In genomic region chr7:102209756-102210721, GRCm38 (mm10) we compare ENCODE assay signal across 8 mouse cellular contexts. TPM values are rescaled to one million over a fixed set of nuclear protein-coding genes. Genes with fewer than 3 reads are reported as not detected.
DNase-seq lines count a peak whose midpoint lies in the region; ATAC-seq lines count a peak whose summit lies in the region.

TSS of gene Nup98 (minus strand) at chr7:102210176.
TSS of gene Pgap2 (plus strand) at chr7:102210208.

- H3K4me2 ChIP-seq in kidney, embryonic 15.5 days, result peak within 1 kb of the TSS; percentile 72

- H3K27me3 ChIP-seq in heart, embryonic 10.5 days (ENCODE audit: insufficient read depth, poor library complexity, severe bottlenecking), result no peaks in the 10 kb centered on the region
- H3K27me3 ChIP-seq in kidney, embryonic 15.5 days, result no peaks in the 10 kb centered on the region

- peak within 1 kb of the TSS; percentile 89 for H3K9ac ChIP-seq in kidney, embryonic 15.5 days

- H3K9me3 ChIP-seq in heart, embryonic 10.5 days, result no peaks in the 10 kb centered on the region
- H3K9me3 ChIP-seq in kidney, embryonic 15.5 days (replicated peaks), result no peaks in the 10 kb centered on the region

- peak within 1 kb of the TSS; percentile 98 for H3K27ac ChIP-seq in heart, embryonic 10.5 days
- peak within 1 kb of the TSS; percentile 95 for H3K27ac ChIP-seq in kidney, embryonic 15.5 days

- peak; percentile 93 for ATAC-seq in erythroblast, adult 5-6 weeks (replicated peaks; ENCODE audit: low FRiP score, poor library complexity, severe bottlenecking)
- ATAC-seq in kidney, embryonic 15.5 days (replicated peaks; ENCODE audit: low FRiP score), result peak; percentile 99
- peak; percentile 98 for ATAC-seq in monocyte, adult 5-6 weeks (replicated peaks; ENCODE audit: insufficient number of reproducible peaks, low FRiP score, low TSS enrichment, poor library complexity, severe bottlenecking)

- peak; percentile 99 for DNase-seq in B cell, adult 2 months
- peak; percentile 100 for DNase-seq in brain, adult 2 months (ENCODE audit: low read depth, low spot score)
- DNase-seq in heart, embryonic 10.5 days (ENCODE audit: low spot score), result peak; percentile 100
- peak; percentile 99 for DNase-seq in liver
- DNase-seq in spleen, postnatal 4 days (ENCODE audit: low spot score in 2 of 2), result peak; percentile 98

- WGBS in heart, embryonic 10.5 days, result under 1% methylated on average over 82 of the region's 87 CpGs
- under 1% methylated on average over 75 of the region's 87 CpGs for WGBS in kidney, embryonic 15.5 days

- peak within 1 kb of the TSS; percentile 79 for H3K4me3 ChIP-seq in heart, embryonic 10.5 days
- peak within 1 kb of the TSS; percentile 94 for H3K4me3 ChIP-seq in kidney, embryonic 15.5 days (replicated peaks)

- H3K36me3 ChIP-seq in heart, embryonic 10.5 days, result no peaks in the 10 kb centered on the region
- H3K36me3 ChIP-seq in kidney, embryonic 15.5 days, result 0 out of 2 replicates have a peak, but pooled peaks cover 3% of the 10 kb centered on the region

- peaks cover 14% of the 10 kb centered on the region for H3K4me1 ChIP-seq in heart, embryonic 10.5 days
- H3K4me1 ChIP-seq in kidney, embryonic 15.5 days, result peaks cover 18% of the 10 kb centered on the region

RNA-seq across cellular contexts. Expression of gene Nup98, which starts in this region (rescaled TPM):
- total RNA-seq in erythroblast, adult 5-6 weeks (2015; ENCODE audit: low replicate concordance), result 18.6 and 20.7 TPM in 2 replicates
- 14.4 and 16.6 TPM in 2 replicates for total RNA-seq in erythroblast, adult 5-6 weeks (2017; ENCODE audit: low replicate concordance)
- 36.6 and 36.7 TPM in 2 replicates for polyA plus RNA-seq in heart, embryonic 10.5 days (2016; fragmentation: Nextera tagmentation; extraction: Ambion mirVana)
- polyA plus RNA-seq in kidney, embryonic 15.5 days (2015; fragmentation: Nextera tagmentation; extraction: Ambion mirVana), result 39.0 TPM in 2 replicates
- 67.0 to 71.8 TPM (median 71.7 TPM) in 3 replicates for total RNA-seq in monocyte, adult 5-6 weeks (2017)

RNA-seq across cellular contexts. Expression of gene Pgap2, which starts in this region (rescaled TPM):
- total RNA-seq in erythroblast, adult 5-6 weeks (2015; ENCODE audit: low replicate concordance), result 19.0 and 23.4 TPM in 2 replicates
- 3.5 and 5.7 TPM in 2 replicates for total RNA-seq in erythroblast, adult 5-6 weeks (2017; ENCODE audit: low replicate concordance)
- 49.0 and 54.0 TPM in 2 replicates for polyA plus RNA-seq in heart, embryonic 10.5 days (2016; fragmentation: Nextera tagmentation; extraction: Ambion mirVana)
- 72.3 and 75.2 TPM in 2 replicates for polyA plus RNA-seq in kidney, embryonic 15.5 days (2015; fragmentation: Nextera tagmentation; extraction: Ambion mirVana)
- 14.2 to 22.1 TPM (median 16.5 TPM) in 3 replicates for total RNA-seq in monocyte, adult 5-6 weeks (2017)

Comparison
In these comparisons a context has a peak if more than half of its experiments do, and no peak if none do; other contexts are left out.
1. Peak in every context shown above with its lines: DNase-seq, ATAC-seq, H3K4me3 ChIP-seq and H3K27ac ChIP-seq.